Comparison of ENCODE assay signal across 7 mouse cellular contexts in the genomic region with DNA sequence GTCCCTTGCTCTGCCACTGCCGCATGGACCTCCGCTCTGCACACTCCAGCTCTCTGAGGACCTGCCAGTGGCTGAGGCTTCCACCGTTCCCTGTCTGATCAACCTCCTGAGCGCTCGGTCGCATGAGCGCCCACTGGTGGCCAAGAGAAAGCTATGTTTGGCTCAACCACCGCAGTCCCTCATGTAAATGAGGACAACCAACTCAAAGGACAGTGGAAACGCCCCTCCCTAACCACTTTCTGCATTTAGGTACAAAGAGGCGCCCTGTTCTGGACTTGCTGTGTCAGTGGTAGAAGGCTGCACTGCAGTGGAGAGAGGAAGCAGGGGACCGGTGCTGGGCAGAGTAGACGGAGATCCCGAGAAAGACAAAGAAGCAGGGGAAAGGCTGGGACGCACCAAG. TPM values are rescaled to one million over a fixed set of nuclear protein-coding genes. Genes with fewer than 3 reads are reported as not detected.
DNase-seq lines count a peak whose midpoint lies in the region; ATAC-seq lines count a peak whose summit lies in the region.

No protein-coding gene starts in this region.

- H3K9me3 ChIP-seq in intestine, embryonic 16.5 days (ENCODE audit: control insufficient read depth, low read length), result no peaks in the 10 kb centered on the region
- no peaks in the 10 kb centered on the region for H3K9me3 ChIP-seq in midbrain, embryonic 11.5 days (ENCODE audit: control insufficient read depth, low read length)

- peaks cover 5% of the 10 kb centered on the region; the same call in 1 of the 2 replicates for H3K27me3 ChIP-seq in intestine, embryonic 16.5 days (replicated peaks; ENCODE audit: control insufficient read depth, insufficient read depth, low read length)
- peaks cover 4% of the 10 kb centered on the region for H3K27me3 ChIP-seq in midbrain, embryonic 11.5 days (ENCODE audit: control insufficient read depth, insufficient read depth, low read length)

- H3K4me3 ChIP-seq in intestine, embryonic 16.5 days (ENCODE audit: low read length), result no peak overlapping the region; the same call in 1 of the 2 replicates
- peak overlapping the region; percentile 15; the same call in 1 of the 2 replicates for H3K4me3 ChIP-seq in midbrain, embryonic 11.5 days (ENCODE audit: low read depth, low read length)

- H3K9ac ChIP-seq in intestine, embryonic 16.5 days (ENCODE audit: low read depth, low read length), result no peak overlapping the region; the same call in 1 of the 2 replicates
- H3K9ac ChIP-seq in midbrain, embryonic 11.5 days (ENCODE audit: low read length), result peak overlapping the region; percentile 54

- 9% methylated on average over 14 of the region's 14 CpGs for WGBS in intestine, embryonic 16.5 days
- WGBS in midbrain, embryonic 11.5 days, result 4% methylated on average over 14 of the region's 14 CpGs

- no peaks in the 10 kb centered on the region for H3K36me3 ChIP-seq in intestine, embryonic 16.5 days (ENCODE audit: control insufficient read depth, insufficient read depth, low read length)
- no peaks in the 10 kb centered on the region for H3K36me3 ChIP-seq in midbrain, embryonic 11.5 days (ENCODE audit: control insufficient read depth, insufficient read depth, low read length)

- H3K4me1 ChIP-seq in intestine, embryonic 16.5 days (ENCODE audit: control insufficient read depth, insufficient read depth, low read length), result no peaks in the 10 kb centered on the region
- H3K4me1 ChIP-seq in midbrain, embryonic 11.5 days (ENCODE audit: control insufficient read depth, insufficient read depth, low read length), result peaks cover 4% of the 10 kb centered on the region; the same call in 1 of the 2 replicates

- DNase-seq in adrenal gland, adult 2 months, result peak; percentile 85
- peak; percentile 89 for DNase-seq in embryo, embryonic 11 days
- DNase-seq in gastrocnemius, postnatal 4 days (ENCODE audit: low spot score in 2 of 2), result peak; percentile 55 to 72
- peak; percentile 75 to 77 for DNase-seq in left cerebral cortex, postnatal 36 days (ENCODE audit: low spot score in 2 of 2)
- DNase-seq in midbrain, embryonic 11.5 days (ENCODE audit: low spot score, missing footprints), result peak; percentile 97
- DNase-seq in skeletal muscle tissue, adult 2 months (ENCODE audit: low read depth, low spot score), result peak; percentile 57

- intact Hi-C loops in left cerebral cortex, postnatal 36 days (cut with DNase I), result loop anchor here (2.0 to 10.0 kb wide), 2 partner anchors 52 to 748 kb away; no protein-coding TSS in a partner anchor

- no peak overlapping the region for H3K27ac ChIP-seq in intestine, embryonic 16.5 days (ENCODE audit: low read length)
- no peak overlapping the region for H3K27ac ChIP-seq in midbrain, embryonic 11.5 days (ENCODE audit: low read depth, low read length)

- peak overlapping the region; percentile 48 for H3K4me2 ChIP-seq in intestine, embryonic 16.5 days (ENCODE audit: low read depth, low read length)
- peak overlapping the region; percentile 48 for H3K4me2 ChIP-seq in midbrain, embryonic 11.5 days

- ATAC-seq in intestine, embryonic 16.5 days, result peak; percentile 94
- peak; percentile 89 for ATAC-seq in midbrain, embryonic 11.5 days (ENCODE audit: low FRiP score)

RNA-seq across cellular contexts. Expression of a gene that starts 6.0 kb away (rescaled TPM):
- 1 to 10 TPM in 1 of 2 experiments, under 1 TPM in 1; 0.76 to 1.4 TPM for total RNA-seq in adrenal gland, adult 2 months (2021)
- polyA plus RNA-seq in adrenal gland, adult 2 months (2012; rRNA removed), result 0.03 and 0.33 TPM in 2 replicates
- under 1 TPM; 0.26 to 0.37 TPM for total RNA-seq in gastrocnemius, postnatal 4 days (2021)
- 0.27 and 0.32 TPM in 2 replicates for polyA plus RNA-seq in intestine, embryonic 16.5 days (2015; fragmentation: Nextera tagmentation; extraction: Ambion mirVana)
- 1 to 10 TPM; 5.3 to 7.4 TPM for total RNA-seq in left cerebral cortex, postnatal 36 days (2021)
- 1.8 and 2.8 TPM in 2 replicates for polyA plus RNA-seq in midbrain, embryonic 11.5 days (2014; fragmentation: Nextera tagmentation; extraction: Ambion mirVana)

RNA-seq across cellular contexts. Expression of a gene that starts 39.8 kb away (rescaled TPM):
- total RNA-seq in adrenal gland, adult 2 months (2021), result 10 to 100 TPM; 32.6 to 43.7 TPM
- 73.8 and 79.8 TPM in 2 replicates for polyA plus RNA-seq in adrenal gland, adult 2 months (2012; rRNA removed)
- total RNA-seq in gastrocnemius, postnatal 4 days (2021), result 1 to 10 TPM; 6.3 to 6.7 TPM
- 5.9 and 6.3 TPM in 2 replicates for polyA plus RNA-seq in intestine, embryonic 16.5 days (2015; fragmentation: Nextera tagmentation; extraction: Ambion mirVana)
- total RNA-seq in left cerebral cortex, postnatal 36 days (2021), result 10 to 100 TPM; 26.4 to 27.2 TPM
- polyA plus RNA-seq in midbrain, embryonic 11.5 days (2014; fragmentation: Nextera tagmentation; extraction: Ambion mirVana), result 3.5 and 4.2 TPM in 2 replicates

RNA-seq across cellular contexts. Expression of a gene that starts 53.3 kb away (rescaled TPM):
- 10 to 100 TPM; 18.8 to 33.4 TPM for total RNA-seq in adrenal gland, adult 2 months (2021)
- polyA plus RNA-seq in adrenal gland, adult 2 months (2012; rRNA removed), result 70.1 and 75.8 TPM in 2 replicates
- total RNA-seq in gastrocnemius, postnatal 4 days (2021), result 10 to 100 TPM; 18.8 to 21.7 TPM
- polyA plus RNA-seq in intestine, embryonic 16.5 days (2015; fragmentation: Nextera tagmentation; extraction: Ambion mirVana), result 4.4 and 4.9 TPM in 2 replicates
- 10 to 100 TPM; 30.1 to 30.2 TPM for total RNA-seq in left cerebral cortex, postnatal 36 days (2021)
- polyA plus RNA-seq in midbrain, embryonic 11.5 days (2014; fragmentation: Nextera tagmentation; extraction: Ambion mirVana), result 9.6 and 10.3 TPM in 2 replicates
